Mouse (Mus musculus): ENCODE results near the gene Mpc2. TPM values are rescaled to one million over a fixed set of nuclear protein-coding genes. Genes with fewer than 3 reads are reported as not detected.

Gene Mpc2
- total and polyA plus RNA-seq, 2 experiments, result 227 to 312 TPM

DNA sequence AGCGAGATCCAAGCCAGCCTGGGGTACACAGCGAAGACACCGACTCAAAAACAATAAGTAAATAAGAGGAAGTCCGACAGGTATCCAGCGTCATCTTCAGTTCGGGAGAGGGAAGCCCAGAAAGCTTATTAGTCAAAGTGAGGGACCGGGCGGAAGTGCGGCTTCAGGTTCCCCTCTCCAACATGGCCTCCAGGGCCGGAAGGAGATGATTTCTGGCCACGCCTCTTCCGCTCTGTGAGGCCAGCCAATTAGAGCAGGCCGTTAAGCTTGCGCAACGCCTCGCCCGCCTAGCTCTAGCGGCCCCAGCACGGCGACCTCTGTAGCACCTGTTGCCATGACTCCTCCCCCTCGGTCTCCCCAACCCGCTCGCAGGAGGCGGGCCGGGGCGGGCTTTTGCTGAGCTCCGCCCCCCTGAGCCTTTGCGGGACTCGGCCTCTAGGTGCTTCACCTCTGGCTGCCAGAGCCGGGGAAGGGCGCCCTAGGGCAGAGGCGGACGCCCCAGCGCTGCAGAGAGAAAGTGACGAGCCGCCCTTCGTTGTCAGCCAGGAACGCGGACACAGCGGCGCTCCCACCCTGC, 452 bp downstream of the Mpc2 start:
- Histone ChIP-seq H3K9ac (ENCODE audit: low read depth, low read length) (peak overlapping the region; percentile 93), H3K36me3 (ENCODE audit: control insufficient read depth, insufficient read depth, low read length) (no peaks in the 10 kb centered on the region), H3K27ac (replicated peaks; ENCODE audit: insufficient read depth, low read depth, low read length) (peak overlapping the region; percentile 97), H3K4me1 (ENCODE audit: control insufficient read depth, insufficient read depth, low read length) (peaks cover 2% of the 10 kb centered on the region), H3K4me3 (ENCODE audit: insufficient read depth, low read depth, low read length) (peak overlapping the region; percentile 83), H3K79me2 (ENCODE audit: control insufficient read depth, insufficient read depth, low read length) (peaks cover 16% of the 10 kb centered on the region; the same call in 1 of the 2 replicates), H3K27me3 (ENCODE audit: control insufficient read depth, insufficient read depth, low read length) (no peaks in the 10 kb centered on the region)
- under 1% methylated on average over 41 of the region's 41 CpGs for WGBS
- TF ChIP-seq CTCF (IDR thresholded peaks at IDR 0.05; ENCODE audit: low read depth, low read length), result no peak
- TF ChIP-seq POLR2A (IDR thresholded peaks at IDR 0.05; ENCODE audit: extremely low read depth, insufficient read depth, low read length), result peak; percentile 98
- DNase-seq (ENCODE audit: extremely low read depth, low read depth, low spot score), result peak; percentile 96

DNA sequence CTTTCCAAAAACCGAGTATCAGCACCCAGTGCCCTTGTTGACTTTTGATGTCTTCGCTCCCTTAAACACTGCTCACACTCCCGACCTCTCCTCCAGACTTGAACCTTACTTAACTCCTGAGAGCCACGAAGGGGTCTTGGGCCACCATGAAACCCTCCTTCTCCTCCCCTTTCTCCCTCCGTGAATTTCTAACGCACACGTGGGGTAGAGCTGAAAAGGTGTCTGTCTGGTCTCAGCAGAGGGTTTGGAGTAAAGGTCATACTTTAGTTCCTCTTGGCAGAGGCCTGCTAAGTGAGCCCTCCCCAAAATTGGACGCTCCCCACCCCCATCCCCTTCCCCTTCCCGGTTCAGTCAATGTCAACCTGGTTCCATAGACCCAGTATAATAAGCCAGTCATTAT, 1.2 kb downstream of the Mpc2 start:
- DNase-seq (ENCODE audit: extremely low read depth, low read depth, low spot score), result peak; percentile 90
- WGBS, result under 1% methylated on average over 9 of the region's 9 CpGs

DNA sequence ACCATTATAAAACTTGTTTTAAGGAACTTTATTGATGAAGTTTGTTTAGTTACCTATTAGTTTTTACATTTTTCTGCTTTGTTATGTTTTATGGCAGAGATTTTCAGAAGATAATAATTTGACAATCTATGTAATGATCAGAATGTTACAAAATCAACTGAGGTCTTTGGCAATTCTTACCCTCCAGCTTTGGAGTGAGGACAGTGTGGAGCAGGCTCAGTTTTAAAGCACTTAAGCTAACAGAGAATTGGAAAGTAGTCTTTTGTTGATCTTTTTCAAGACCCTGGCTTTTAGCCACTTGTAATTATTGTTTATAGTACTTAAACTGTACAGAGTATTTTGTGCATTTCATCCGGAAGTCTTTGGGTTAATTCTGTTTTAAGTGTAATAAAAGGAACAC, 2.4 kb downstream of the Mpc2 start:
- no peaks in the 10 kb centered on the region for H3K27me3 ChIP-seq (ENCODE audit: control insufficient read depth, insufficient read depth, low read length)
- peak overlapping the region; percentile 52 for H3K4me3 ChIP-seq (ENCODE audit: insufficient read depth, low read depth, low read length)
- H3K27ac ChIP-seq (replicated peaks; ENCODE audit: insufficient read depth, low read depth, low read length), result no peak overlapping the region
- WGBS, result 18% methylated on average over 1 of the region's 1 CpGs
- DNase-seq (ENCODE audit: extremely low read depth, low read depth, low spot score), result peak; percentile 86
- H3K9ac ChIP-seq (ENCODE audit: low read depth, low read length), result no peak overlapping the region
- H3K36me3 ChIP-seq (ENCODE audit: control insufficient read depth, insufficient read depth, low read length), result no peaks in the 10 kb centered on the region
- peaks cover 5% of the 10 kb centered on the region for H3K4me1 ChIP-seq (ENCODE audit: control insufficient read depth, insufficient read depth, low read length)
- TF ChIP-seq CTCF (IDR thresholded peaks at IDR 0.05; ENCODE audit: low read depth, low read length), result no peak
- H3K79me2 ChIP-seq (ENCODE audit: control insufficient read depth, insufficient read depth, low read length), result peaks cover 14% of the 10 kb centered on the region; the same call in 1 of the 2 replicates

More for the DNA sequence above, 1.2 kb downstream of the Mpc2 start:
- no peaks in the 10 kb centered on the region for H3K27me3 ChIP-seq (ENCODE audit: control insufficient read depth, insufficient read depth, low read length)
- peaks cover 5% of the 10 kb centered on the region for H3K4me1 ChIP-seq (ENCODE audit: control insufficient read depth, insufficient read depth, low read length)
- peak overlapping the region; percentile 97 for H3K27ac ChIP-seq (replicated peaks; ENCODE audit: insufficient read depth, low read depth, low read length)
- peak overlapping the region; percentile 93 for H3K9ac ChIP-seq (ENCODE audit: low read depth, low read length)
- no peak for TF ChIP-seq POLR2A (IDR thresholded peaks at IDR 0.05; ENCODE audit: extremely low read depth, insufficient read depth, low read length)
- no peak for TF ChIP-seq CTCF (IDR thresholded peaks at IDR 0.05; ENCODE audit: low read depth, low read length)
- H3K4me3 ChIP-seq (ENCODE audit: insufficient read depth, low read depth, low read length), result peak overlapping the region; percentile 83
- peaks cover 18% of the 10 kb centered on the region; the same call in 1 of the 2 replicates for H3K79me2 ChIP-seq (ENCODE audit: control insufficient read depth, insufficient read depth, low read length)
- H3K36me3 ChIP-seq (ENCODE audit: control insufficient read depth, insufficient read depth, low read length), result no peaks in the 10 kb centered on the region

DNA sequence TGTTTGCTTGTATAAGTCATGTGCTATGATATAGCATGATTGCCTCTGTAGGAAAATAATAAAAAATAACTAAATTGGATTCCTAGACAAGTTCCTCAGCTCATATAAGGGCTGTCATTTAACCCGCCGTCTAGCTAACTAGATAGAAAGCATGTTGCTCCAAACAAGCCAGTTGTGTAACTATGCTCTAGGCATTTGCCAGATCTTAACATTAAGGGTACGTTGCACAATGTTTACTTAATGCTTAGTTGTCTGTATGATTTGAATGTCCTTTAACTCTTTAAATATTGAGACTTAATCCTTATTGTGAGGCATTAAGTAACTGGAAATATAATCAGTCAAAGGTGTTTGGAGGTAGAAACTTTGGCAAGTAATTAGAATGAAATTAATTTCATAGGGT, 4.1 kb downstream of the Mpc2 start:
- H3K4me1 ChIP-seq (ENCODE audit: control insufficient read depth, insufficient read depth, low read length), result peaks cover 13% of the 10 kb centered on the region
- WGBS, result 19% methylated on average over 3 of the region's 3 CpGs
- no peak overlapping the region for H3K4me3 ChIP-seq (ENCODE audit: insufficient read depth, low read depth, low read length)
- peak; percentile 81 for DNase-seq (ENCODE audit: extremely low read depth, low read depth, low spot score)
- H3K9ac ChIP-seq (ENCODE audit: low read depth, low read length), result no peak overlapping the region
- H3K79me2 ChIP-seq (ENCODE audit: control insufficient read depth, insufficient read depth, low read length), result peaks cover 18% of the 10 kb centered on the region; the same call in 1 of the 2 replicates
- H3K27me3 ChIP-seq (ENCODE audit: control insufficient read depth, insufficient read depth, low read length), result no peaks in the 10 kb centered on the region
- TF ChIP-seq POLR2A (IDR thresholded peaks at IDR 0.05; ENCODE audit: extremely low read depth, insufficient read depth, low read length), result no peak
- TF ChIP-seq CTCF (IDR thresholded peaks at IDR 0.05; ENCODE audit: low read depth, low read length), result no peak
- no peaks in the 10 kb centered on the region for H3K36me3 ChIP-seq (ENCODE audit: control insufficient read depth, insufficient read depth, low read length)
- no peak overlapping the region for H3K27ac ChIP-seq (replicated peaks; ENCODE audit: insufficient read depth, low read depth, low read length)

DNA sequence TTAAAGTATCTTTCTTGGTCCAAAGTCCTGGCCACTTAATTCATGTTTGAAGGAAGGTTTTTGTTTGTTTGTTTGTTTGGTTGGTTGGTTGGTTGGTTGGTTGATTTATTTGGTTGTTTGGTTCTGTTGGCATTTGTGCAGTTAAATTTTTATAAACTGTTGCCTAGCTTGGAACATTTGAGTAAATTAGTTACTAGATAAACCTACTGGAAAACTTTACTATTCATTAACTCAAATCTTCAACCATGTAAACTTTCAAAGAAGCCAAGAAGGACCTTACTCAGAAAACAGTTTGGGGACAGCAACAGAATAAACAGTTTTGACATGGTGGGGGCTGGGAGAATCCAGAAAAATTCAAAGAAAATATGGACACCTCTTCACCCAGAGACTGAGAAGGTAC, 8.5 kb downstream of the Mpc2 start:
- DNase-seq (ENCODE audit: extremely low read depth, low read depth, low spot score), result peak; percentile 85

DNA sequence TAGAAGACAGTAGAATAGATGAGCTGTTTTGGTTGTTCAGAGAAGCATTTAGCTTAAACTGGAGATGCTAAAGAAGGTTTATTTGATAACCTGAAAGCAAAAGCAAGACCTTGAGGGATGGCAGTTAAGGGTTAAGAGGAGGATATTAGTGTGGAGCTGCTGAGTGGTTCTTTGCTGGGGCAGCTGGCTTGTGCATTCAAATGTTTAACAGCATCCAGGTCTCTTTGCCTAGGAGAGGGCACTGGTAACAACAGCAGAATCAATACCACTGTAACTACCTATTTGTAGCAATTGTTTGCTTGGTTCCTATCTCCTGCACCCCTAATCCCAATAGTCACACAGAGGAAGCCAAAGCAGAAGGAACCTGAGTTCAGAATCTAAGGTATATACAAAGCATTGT, 9.3 kb downstream of the Mpc2 start:
- Histone ChIP-seq H3K27ac (replicated peaks; ENCODE audit: insufficient read depth, low read depth, low read length) (peak overlapping the region; percentile 71; the same call in 1 of the 2 replicates), H3K36me3 (ENCODE audit: control insufficient read depth, insufficient read depth, low read length) (peaks cover 5% of the 10 kb centered on the region), H3K79me2 (ENCODE audit: control insufficient read depth, insufficient read depth, low read length) (peaks cover 18% of the 10 kb centered on the region; the same call in 1 of the 2 replicates), H3K9ac (ENCODE audit: low read depth, low read length) (no peak overlapping the region), H3K4me1 (ENCODE audit: control insufficient read depth, insufficient read depth, low read length) (peaks cover 23% of the 10 kb centered on the region), H3K4me3 (ENCODE audit: insufficient read depth, low read depth, low read length) (no peak overlapping the region), H3K27me3 (ENCODE audit: control insufficient read depth, insufficient read depth, low read length) (no peaks in the 10 kb centered on the region)
- TF ChIP-seq POLR2A (IDR thresholded peaks at IDR 0.05; ENCODE audit: extremely low read depth, insufficient read depth, low read length) (no peak), CTCF (IDR thresholded peaks at IDR 0.05; ENCODE audit: low read depth, low read length) (no peak)
- DNase-seq (ENCODE audit: extremely low read depth, low read depth, low spot score), result peak; percentile 78

More for the DNA sequence above, 8.5 kb downstream of the Mpc2 start:
- Histone ChIP-seq H3K9ac (ENCODE audit: low read depth, low read length) (no peak overlapping the region), H3K79me2 (ENCODE audit: control insufficient read depth, insufficient read depth, low read length) (peaks cover 18% of the 10 kb centered on the region; the same call in 1 of the 2 replicates), H3K4me3 (ENCODE audit: insufficient read depth, low read depth, low read length) (no peak overlapping the region), H3K27me3 (ENCODE audit: control insufficient read depth, insufficient read depth, low read length) (no peaks in the 10 kb centered on the region), H3K4me1 (ENCODE audit: control insufficient read depth, insufficient read depth, low read length) (peaks cover 23% of the 10 kb centered on the region), H3K27ac (replicated peaks; ENCODE audit: insufficient read depth, low read depth, low read length) (peak overlapping the region; percentile 39; the same call in 1 of the 2 replicates), H3K36me3 (ENCODE audit: control insufficient read depth, insufficient read depth, low read length) (peaks cover 2% of the 10 kb centered on the region; the same call in 1 of the 2 replicates)
- TF ChIP-seq CTCF (IDR thresholded peaks at IDR 0.05; ENCODE audit: low read depth, low read length), result no peak
- no peak for TF ChIP-seq POLR2A (IDR thresholded peaks at IDR 0.05; ENCODE audit: extremely low read depth, insufficient read depth, low read length)

All from liver, adult 2 months (tissue).